Mouse (Mus musculus): Measurements from ENCODE around the gene 4932415D10Rik. TPM values are rescaled to one million over a fixed set of nuclear protein-coding genes. Genes with fewer than 3 reads are reported as not detected.

Gene 4932415D10Rik
- polyA plus RNA-seq, 1 experiment from 2014 or later: not detected

Other genes starting within 250 kb of the 4932415D10Rik start
- 5.5 and 5.9 TPM in 2 replicates for gene BC024063, start 233.2 kb downstream of the 4932415D10Rik start, polyA plus RNA-seq (2016; fragmentation: Nextera tagmentation; extraction: Ambion mirVana)
- gene AU041133, start 188.6 kb downstream of the 4932415D10Rik start, polyA plus RNA-seq (2016; fragmentation: Nextera tagmentation; extraction: Ambion mirVana): 6.2 and 6.8 TPM in 2 replicates
- gene Zfp938, start 75.3 kb downstream of the 4932415D10Rik start, polyA plus RNA-seq (2016; fragmentation: Nextera tagmentation; extraction: Ambion mirVana): 15.0 and 15.8 TPM in 2 replicates
- gene Gm4924, start 37.7 kb upstream of the 4932415D10Rik start, polyA plus RNA-seq (2016; fragmentation: Nextera tagmentation; extraction: Ambion mirVana): 9.1 and 11.8 TPM in 2 replicates
- not detected in 2 replicates for gene Gm1553, start 176.0 kb upstream of the 4932415D10Rik start, polyA plus RNA-seq (2016; fragmentation: Nextera tagmentation; extraction: Ambion mirVana)